Mouse (Mus musculus) c-Kit-positive CD71-positive TER-119-negative erythroid progenitor cells, embryonic 14.5 days (primary cell): Measurements from ENCODE around the gene Gm17581.
"Not testable (repeated sequence)": the region's sequence is repeated elsewhere in the genome, so short reads cannot be mapped to it uniquely, and the experiment has no call there.

Experiments
- DNase-seq: peaks from one replicate; pipeline ENCODE4 v3.0.0-alpha.2; 2013; ENCODE audit warnings: low read depth

Gene Gm17581

GRCm38 (mm10) chr2:155735766-155736165, at the start of gene Gm17581:
Gene Gm17581 (minus strand): TSS chr2:155735866.
- not testable (repeated sequence) for DNase-seq

- DNase-seq: no peak
These were observed 48.9 kb upstream of the Gm17581 start for GRCm38 (mm10) chr2:155784534-155784933.

- DNase-seq: no peak
These were observed 43.8 kb upstream of the Gm17581 start for GRCm38 (mm10) chr2:155779506-155779905.

- no peak for DNase-seq
These were observed 43.4 kb upstream of the Gm17581 start for GRCm38 (mm10) chr2:155779066-155779465.

- DNase-seq: no peak
These were observed 42.3 kb upstream of the Gm17581 start for GRCm38 (mm10) chr2:155778004-155778403.

GRCm38 (mm10) chr2:155777688-155777985, 42.0 kb upstream of the Gm17581 start:
- no peak for DNase-seq

- DNase-seq: no peak
These were observed 41.4 kb upstream of the Gm17581 start for GRCm38 (mm10) chr2:155776824-155777687.

GRCm38 (mm10) chr2:155775685-155776263, 40.1 kb upstream of the Gm17581 start:
- peak; percentile 23 for DNase-seq

- no peak for DNase-seq
These were observed 39.4 kb upstream of the Gm17581 start, which contains the start of gene Mmp24 for GRCm38 (mm10) chr2:155774927-155775684. Gene Mmp24 (plus strand): TSS chr2:155775342.

GRCm38 (mm10) chr2:155774261-155774926, 38.7 kb upstream of the Gm17581 start:
- DNase-seq: no peak

- no peak for DNase-seq
These were observed 38.0 kb upstream of the Gm17581 start for GRCm38 (mm10) chr2:155773664-155774063.

GRCm38 (mm10) chr2:155764679-155765418, 29.2 kb upstream of the Gm17581 start:
- peak; percentile 58 for DNase-seq

- no peak for DNase-seq
These were observed 21.3 kb upstream of the Gm17581 start for GRCm38 (mm10) chr2:155756855-155757566.

- peak; percentile 63 for DNase-seq
These were observed 20.1 kb upstream of the Gm17581 start for GRCm38 (mm10) chr2:155755746-155756145.

- no peak for DNase-seq
These were observed 15.5 kb upstream of the Gm17581 start, which contains the start of gene Procr for GRCm38 (mm10) chr2:155751014-155751786. Gene Procr (plus strand): TSS chr2:155751117.

- DNase-seq: no peak
These were observed 13.7 kb upstream of the Gm17581 start for GRCm38 (mm10) chr2:155749394-155749793.

- DNase-seq: no peak
These were observed 9.8 kb upstream of the Gm17581 start for GRCm38 (mm10) chr2:155745487-155745886.

- no peak for DNase-seq
These were observed 7.7 kb upstream of the Gm17581 start for GRCm38 (mm10) chr2:155743351-155743750.

- peak; percentile 25 for DNase-seq
These were observed 7.3 kb upstream of the Gm17581 start for GRCm38 (mm10) chr2:155742931-155743337.

- no peak for DNase-seq
These were observed 6.5 kb upstream of the Gm17581 start for GRCm38 (mm10) chr2:155742211-155742610.
